Mouse (Mus musculus) gastrocnemius, adult 18-20 months (tissue): ENCODE results near the gene Vps18. TPM values are rescaled to one million over a fixed set of nuclear protein-coding genes. Genes with fewer than 3 reads are reported as not detected.

ENCODE experiments used
- DNase-seq: peaks from one replicate; pipeline ENCODE4 v3.0.0; 2021; ENCODE audit warnings: low spot score
- total RNA-seq, 2 experiments: library from RNA; stranded (reverse); gene quantifications; 2 replicates each; pipeline ENCODE4 v1.2.3; 2021

Gene Vps18
- total RNA-seq, 2 experiments from 2014 or later: 10.1 to 10.2 TPM

DNA sequence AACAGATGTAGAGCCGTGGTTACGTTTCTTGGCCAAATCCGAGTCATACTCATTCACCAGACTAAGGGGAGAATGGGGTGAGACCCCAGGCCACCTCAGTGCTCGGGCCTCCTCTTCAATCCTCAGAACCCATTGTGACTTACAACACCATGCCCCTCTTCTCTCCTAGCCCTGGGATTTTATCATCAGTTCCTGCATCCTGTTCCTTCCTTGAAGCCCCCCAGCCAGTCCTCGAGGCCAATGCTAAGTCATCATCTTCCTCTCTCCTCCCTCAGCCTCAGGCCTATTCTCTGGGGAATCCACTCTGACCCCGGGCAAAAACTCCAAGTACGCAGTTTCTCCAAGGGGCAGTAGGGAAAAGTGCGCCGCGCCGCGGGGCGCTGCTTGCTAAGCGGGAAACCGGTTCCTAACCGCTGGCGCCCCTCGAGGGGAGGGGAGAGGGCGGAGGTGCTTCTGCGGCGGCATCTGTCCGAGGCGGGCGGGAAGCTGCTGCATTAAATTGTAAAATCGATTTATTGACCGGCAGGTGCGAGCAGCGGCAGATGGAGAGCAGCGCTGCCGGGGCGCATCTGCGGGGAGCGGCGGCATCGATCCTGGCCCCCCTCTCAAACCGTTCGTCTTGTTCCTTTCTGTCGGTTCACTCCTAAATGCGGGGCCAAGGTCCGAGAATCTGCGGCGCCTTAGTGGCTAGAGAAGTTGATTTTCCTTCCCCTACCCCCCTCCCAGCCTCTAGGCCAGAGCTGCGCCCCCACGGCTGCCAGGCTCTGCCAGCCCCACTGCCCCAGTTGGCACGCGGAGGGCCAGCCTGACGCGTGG is 33.4 kb downstream of the Vps18 start:
- no peak for DNase-seq

DNA sequence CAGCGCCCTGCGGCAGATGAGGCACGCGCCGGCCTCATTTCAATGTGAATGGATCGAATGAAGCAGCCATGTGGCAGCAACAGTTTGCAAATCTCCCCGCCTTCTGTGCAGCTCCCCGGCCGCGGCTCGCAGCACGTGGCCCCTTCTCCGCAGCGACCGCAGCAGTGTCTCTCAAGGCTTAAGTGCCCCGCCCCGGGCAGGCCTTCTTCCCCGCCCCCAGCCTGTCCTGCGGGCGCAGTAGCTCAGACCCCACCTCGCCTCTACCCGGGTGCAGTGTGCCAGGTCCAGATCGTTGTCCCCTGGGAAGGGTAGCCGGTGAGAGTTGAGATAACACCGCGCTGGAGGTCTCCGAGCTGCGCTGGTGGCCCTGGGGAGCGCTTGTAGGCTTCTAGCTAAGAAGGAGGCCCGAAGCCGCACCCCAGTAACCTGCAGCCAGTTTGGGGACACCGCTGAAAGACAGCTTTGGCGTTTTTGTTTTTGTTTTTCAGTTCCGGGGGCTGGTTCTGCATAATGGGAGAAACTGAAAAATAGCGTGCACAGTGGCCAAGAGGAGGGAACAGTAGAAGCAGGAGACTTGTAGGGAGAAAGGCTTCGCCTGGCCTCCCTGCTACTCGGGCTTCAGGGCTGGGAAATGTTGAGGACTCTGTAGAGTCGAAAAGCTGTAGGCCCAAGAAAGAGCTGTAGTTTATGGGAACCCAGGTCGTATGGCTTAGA is 34.2 kb downstream of the Vps18 start:
- DNase-seq: no peak

DNA sequence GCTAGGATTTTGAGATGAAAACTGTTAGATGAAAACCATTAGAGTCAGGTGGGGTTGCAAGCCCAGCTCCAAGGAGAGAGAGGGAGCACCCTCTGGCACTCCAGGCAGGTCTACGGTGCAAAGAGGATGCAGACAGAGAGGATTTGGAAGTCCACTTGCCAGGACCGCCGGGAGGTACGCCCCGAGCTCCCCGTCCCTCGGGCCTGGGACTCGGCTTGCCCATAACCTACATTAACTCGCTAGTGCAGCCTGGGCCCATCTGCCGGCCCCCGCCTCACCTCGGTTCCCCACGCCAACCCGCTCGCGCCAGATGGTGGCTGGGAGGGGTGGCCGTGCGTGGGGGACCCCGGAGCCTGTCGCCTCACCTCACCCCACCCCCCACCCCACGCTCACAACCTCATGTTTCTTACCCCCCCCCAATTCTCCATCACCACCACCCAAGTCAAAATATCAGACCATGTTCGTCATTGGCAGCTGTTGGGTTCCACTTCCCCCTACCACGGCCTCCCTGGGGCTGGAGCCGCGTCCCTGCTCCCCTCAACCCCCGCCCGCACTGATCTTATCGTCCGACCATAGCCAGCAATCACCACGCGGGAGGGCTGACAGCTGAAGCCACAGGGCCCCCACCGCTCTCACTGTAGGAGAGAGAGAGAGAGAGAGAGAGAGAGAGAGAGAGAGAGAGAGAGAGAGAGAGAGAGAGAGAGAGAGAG is 35.5 kb downstream of the Vps18 start:
- no peak for DNase-seq

DNA sequence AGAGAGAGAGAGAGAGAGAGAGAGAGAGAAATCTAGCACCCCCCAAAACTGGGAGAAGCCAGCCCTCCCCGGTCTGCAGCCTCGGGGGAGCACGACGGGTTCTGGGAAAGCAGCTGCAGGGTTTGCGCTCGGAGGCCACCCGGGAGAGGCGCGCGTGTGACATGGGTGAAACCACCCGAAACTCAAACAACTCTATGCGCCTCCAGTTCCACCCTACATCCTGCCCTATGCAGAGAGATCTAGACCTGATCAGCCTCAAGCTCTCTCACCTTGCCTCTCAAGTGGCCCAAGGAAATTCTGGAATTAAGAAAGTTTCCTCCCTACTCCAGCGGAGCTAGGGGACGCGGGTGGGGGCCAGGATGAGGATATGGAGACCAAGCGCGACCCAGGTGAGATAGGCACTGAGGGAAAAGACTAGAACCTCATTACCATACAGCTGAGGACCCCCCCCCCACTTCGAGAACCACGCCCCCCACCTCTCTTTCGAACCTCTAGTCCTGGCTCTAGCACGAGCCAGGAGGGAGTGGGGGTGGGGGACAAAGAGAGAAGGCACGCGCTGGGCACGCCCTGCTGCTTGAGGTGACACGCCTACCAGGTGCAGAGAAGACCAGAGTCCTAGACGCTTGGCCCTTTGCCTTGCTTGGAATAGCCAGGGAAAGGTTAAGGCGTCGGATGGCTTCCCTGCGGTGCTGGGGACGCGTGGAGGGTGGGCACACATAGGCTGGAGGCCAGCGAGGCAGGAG is 36.2 kb downstream of the Vps18 start:
- no peak for DNase-seq

DNA sequence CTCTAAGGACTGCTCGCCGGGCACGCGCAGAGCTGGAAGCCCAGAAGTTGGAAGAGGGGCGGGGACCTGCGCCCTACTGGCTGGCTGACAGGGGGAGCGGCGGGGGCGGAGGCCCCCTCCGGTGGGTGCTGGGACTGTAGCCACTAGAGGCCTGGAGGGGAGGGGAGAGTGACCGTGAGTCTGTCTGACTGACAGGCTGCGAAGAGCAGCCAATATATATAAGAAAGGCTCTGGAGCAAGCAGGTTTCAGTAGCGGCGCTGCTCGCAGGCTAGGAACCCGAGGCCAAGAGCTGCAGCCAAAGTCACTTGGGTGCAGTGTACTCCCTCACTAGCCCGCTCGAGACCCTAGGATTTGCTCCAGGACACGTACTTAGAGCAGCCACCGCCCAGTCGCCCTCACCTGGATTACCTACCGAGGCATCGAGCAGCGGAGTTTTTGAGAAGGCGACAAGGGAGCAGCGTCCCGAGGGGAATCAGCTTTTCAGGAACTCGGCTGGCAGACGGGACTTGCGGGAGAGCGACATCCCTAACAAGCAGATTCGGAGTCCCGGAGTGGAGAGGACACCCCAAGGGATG is 37.1 kb downstream of the Vps18 start, which contains the start of gene Dll4:
Gene Dll4, plus strand, starts transcription at position 217 of the 576 bp plus-strand sequence.
- no peak for DNase-seq

DNA sequence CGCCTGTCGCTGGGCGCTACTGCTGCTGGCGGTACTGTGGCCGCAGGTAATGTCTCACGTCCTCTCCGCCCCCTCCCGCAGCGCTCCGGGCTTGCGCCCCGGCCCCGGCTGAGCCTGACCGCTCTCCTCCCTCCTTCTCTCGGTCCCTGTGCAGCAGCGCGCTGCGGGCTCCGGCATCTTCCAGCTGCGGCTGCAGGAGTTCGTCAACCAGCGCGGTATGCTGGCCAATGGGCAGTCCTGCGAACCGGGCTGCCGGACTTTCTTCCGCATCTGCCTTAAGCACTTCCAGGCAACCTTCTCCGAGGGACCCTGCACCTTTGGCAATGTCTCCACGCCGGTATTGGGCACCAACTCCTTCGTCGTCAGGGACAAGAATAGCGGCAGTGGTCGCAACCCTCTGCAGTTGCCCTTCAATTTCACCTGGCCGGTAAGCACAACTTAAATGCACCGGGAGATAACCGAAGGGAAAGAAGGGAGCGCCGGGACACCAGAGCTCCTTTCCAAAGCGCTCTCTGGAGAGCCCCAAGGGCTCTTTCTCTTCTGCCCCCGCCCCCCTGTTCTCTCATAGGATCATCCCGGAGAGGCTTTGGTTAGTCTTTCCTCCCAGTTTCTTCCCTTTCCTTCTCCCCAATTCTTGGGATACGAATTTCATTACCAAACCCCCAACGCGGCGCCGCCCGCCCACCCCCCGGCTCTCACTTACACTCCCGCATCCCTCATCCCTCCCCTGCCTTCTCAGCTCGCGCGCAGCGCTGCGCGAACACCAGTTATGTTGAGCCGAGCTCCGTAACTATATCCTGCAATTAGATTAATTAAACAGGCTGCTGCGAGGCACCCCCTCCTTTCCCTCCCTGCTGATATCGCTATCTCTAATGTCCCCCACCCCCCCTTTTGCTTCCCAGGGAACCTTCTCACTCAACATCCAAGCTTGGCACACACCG is 37.9 kb downstream of the Vps18 start:
- DNase-seq: no peak

DNA sequence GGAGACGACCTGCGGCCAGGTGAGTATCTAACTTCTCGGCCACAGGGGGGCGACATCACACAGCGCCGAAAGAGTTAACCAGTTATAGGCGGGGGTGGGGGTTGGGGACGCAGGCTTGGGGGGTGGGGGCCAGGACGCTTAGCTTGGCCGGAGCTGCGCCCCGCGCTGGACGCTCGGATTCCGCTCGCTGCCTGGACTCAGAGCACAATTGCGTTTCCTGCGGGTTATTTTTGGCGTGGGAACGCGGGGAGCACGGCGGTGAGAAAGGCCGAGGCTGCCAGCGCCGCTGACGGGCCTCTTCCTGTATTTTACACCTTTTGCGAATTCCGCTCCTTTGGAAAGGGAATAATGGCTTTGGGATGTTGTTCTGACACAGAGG is 38.6 kb downstream of the Vps18 start:
- DNase-seq: peak; percentile 40

DNA sequence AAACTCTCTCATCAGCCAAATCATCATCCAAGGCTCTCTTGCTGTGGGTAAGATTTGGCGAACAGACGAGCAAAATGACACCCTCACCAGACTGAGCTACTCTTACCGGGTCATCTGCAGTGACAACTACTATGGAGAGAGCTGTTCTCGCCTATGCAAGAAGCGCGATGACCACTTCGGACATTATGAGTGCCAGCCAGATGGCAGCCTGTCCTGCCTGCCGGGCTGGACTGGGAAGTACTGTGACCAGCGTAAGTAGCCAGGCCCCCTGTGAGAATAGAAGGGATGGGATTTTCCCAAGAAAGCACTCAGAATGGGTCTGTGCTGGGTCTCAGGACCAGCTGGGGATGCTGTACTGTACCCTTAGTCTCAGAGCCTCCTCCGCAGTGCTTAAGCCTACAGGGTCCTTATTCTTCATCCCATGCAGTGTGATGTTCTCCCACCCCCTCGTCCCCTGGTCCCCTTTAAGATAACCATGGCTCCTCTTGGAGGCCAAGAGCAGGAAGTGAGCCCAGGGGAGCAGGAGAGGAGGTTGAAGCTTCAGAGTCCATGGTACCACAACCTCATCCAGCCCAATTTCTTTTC is 39.5 kb downstream of the Vps18 start:
- no peak for DNase-seq

DNA sequence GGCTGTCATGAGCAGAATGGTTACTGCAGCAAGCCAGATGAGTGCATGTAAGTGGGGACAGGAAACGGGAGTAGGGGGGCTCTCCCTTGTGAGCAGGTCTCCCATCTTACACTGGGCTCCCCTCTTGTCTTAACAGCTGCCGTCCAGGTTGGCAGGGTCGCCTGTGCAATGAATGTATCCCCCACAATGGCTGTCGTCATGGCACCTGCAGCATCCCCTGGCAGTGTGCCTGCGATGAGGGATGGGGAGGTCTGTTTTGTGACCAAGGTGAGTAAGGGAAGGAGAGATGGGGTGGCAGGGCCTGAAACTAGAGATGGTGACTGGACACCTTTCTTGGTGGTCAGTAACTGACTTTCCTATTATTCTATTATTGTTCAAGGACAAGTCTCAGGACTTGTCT is 40.0 kb downstream of the Vps18 start:
- DNase-seq: no peak

DNA sequence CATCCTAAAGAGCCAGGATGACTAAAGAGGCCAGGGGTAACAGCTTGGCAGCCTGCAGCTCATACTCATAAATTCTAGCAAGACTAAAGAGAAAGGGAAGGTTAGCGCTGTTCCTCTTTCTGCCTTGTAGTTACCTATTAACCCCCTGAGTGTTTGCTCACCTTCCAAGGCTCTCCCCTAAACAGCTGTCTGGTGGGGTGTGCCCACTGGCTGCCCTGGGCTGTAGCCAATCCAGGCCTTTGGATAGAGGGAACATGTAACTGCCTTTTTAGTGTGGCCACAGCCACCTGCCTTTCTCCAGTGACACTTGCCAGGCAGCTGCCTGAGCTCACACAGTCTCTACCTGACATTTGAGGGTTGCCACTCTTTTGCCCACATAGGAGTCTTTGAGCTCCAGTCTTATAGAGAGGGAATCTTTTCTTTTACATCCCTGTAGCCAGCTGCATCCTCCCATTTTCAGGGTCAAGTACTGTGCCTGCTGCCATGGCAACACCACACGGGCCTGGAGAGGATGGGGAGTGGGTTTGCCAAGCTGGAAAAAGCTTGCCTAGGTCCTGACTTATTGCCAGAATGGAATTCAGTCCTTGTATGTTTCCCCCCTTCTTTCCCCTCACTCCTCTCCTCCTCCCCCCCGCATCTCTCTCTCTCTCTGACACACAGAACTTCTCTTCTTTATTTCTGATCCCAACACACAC is 40.7 kb downstream of the Vps18 start:
- DNase-seq: no peak

DNA sequence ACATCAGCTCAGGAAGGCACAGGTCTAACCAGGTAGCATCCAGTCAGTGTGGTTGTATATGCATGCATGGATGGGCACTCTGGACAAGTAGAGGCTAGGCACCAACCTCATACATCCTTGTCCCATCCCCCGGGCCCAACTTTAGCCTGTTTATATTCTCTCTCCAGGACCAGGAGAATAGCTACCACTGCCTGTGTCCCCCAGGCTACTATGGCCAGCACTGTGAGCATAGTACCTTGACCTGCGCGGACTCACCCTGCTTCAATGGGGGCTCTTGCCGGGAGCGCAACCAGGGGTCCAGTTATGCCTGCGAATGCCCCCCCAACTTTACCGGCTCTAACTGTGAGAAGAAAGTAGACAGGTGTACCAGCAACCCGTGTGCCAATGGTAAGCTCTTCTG is 42.3 kb downstream of the Vps18 start:
- DNase-seq: no peak

DNA sequence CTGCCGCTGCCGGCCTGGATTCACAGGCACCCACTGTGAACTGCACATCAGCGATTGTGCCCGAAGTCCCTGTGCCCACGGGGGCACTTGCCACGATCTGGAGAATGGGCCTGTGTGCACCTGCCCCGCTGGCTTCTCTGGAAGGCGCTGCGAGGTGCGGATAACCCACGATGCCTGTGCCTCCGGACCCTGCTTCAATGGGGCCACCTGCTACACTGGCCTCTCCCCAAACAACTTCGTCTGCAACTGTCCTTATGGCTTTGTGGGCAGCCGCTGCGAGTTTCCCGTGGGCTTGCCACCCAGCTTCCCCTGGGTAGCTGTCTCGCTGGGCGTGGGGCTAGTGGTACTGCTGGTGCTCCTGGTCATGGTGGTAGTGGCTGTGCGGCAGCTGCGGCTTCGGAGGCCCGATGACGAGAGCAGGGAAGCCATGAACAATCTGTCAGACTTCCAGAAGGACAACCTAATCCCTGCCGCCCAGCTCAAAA is 43.7 kb downstream of the Vps18 start:
- DNase-seq: no peak

DNA sequence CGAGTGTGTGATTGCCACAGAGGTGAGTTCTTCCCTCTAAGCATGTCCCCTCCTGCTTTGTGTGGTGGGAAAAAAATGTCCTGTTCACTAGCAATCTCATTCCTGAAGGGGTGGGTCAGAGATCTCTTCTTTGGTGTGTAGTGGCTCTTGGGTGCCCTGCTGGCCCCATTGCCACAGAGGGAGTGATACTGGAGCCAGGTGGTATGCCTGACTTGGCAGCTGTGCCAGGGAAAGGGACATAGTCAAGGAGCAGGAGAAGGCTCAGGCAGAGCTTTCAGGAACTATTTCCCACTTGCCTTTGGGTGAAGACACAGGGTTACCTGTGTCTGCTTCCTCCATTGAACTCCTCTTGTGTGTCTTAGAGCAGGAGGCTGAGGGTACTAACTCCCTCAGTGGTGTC is 45.6 kb downstream of the Vps18 start:
- no peak for DNase-seq

DNA sequence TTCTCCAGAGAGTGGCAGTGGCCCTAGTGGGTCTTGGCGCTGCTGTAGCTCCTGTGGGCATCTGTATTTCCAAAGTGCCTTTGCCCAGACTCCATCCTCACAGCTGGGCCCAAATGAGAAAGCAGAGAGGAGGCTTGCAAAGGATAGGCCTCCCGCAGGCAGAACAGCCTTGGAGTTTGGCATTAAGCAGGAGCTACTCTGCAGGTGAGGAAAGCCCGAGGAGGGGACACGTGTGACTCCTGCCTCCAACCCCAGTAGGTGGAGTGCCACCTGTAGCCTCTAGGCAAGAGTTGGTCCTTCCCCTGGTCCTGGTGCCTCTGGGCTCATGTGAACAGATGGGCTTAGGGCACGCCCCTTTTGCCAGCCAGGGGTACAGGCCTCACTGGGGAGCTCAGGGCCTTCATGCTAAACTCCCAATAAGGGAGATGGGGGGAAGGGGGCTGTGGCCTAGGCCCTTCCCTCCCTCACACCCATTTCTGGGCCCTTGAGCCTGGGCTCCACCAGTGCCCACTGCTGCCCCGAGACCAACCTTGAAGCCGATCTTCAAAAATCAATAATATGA is 46.5 kb downstream of the Vps18 start:
- DNase-seq: no peak

DNA sequence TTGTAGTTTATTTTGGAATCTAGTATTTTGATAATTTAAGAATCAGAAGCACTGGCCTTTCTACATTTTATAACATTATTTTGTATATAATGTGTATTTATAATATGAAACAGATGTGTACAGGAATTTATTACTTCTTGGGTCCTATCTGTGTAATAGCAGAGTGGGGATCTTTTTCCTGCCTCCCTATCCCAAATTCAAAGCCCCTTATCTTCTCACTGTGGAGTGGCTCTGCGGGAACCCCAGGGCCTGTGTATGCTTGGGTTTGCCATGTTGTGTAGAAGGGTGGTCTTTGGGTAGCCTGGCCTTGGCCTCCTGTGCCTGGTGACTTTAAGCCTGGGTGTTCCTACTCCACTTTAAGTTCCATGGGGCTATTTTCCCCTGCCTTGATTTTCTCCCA is 47.0 kb downstream of the Vps18 start:
- no peak for DNase-seq

DNA sequence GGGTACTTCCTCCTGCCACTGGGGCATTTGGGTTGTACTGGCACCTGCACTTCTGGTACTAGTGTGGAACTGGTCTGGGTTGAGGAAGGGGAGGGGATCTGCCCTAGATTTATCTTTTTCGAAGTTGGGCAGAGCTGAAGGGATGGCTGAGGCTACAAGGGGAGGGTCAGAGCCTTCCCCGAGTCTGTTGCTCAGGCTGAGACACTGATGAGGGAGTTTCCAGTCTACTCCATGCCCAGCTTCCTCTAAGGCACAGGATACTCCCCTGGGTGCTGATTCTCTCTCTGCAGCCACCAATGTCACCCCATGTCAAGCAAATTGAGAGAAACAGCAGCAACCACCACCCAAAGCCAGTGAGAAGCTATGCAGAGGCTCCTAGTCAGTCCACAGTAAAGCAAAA is 47.5 kb downstream of the Vps18 start:
- no peak for DNase-seq

DNA sequence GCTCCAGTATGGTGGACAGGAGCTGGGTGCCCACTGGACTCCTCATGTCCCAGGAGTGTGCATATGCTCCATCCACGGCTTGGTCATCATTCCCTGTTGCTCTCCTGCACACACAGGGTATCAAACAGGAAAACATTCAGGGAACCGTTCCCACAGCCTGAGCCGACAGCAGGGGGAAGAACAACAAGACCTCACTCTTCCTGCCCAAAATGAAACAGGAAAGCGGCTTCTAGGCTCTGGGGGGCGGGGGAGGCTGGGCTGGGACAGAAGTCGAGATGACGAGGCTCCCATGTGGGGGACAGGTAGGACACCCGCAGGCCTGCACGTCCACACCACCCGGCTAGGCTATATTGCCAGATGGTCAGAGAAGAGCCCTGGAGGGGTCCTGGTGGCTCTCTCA is 47.9 kb downstream of the Vps18 start:
- DNase-seq: no peak

DNA sequence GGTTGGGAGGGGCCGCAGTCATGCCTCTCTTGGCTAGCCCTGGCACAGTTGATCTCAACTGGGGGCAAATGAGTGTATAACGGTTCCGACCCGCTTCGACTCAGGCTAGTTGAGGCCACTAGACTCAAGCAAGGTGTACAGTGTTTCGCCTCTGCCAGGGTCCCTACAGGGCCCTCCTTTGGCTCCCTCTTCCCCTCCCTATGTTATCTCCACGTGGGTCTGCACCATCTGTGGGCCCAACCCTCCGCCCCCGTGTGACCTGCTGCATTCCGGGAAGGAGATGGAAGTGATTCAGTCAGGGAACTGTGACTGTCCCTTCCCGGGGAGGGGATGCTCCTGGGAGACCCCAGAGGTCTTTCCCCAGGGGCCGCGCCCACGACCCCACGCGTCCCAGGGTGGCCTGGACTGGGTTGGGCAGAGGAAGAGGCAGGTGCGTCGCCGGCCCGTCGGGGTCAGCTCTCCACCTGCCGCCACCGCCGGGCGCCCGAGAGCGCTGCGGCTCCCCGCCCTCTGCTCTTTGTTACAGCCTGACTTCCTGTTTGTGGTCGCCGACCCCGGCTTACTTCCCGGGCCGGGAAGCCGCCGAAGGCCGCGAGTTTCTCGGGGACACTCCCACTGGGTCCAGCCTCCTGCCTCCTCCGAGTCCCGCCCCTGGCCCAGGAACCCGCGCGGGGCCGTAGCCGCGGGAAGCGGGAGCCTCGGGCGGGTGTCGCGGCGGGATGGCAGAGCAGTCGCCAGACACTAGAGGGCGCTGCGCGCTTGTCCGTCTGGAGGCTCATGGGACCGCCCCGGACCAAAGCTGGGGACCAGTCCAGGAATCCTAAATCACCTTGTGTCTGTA is 49.1 kb downstream of the Vps18 start:
- DNase-seq: peak; percentile 93
